Mouse (Mus musculus): ENCODE data around the gene E4f1. TPM values are rescaled to one million over a fixed set of nuclear protein-coding genes. Genes with fewer than 3 reads are reported as not detected.

The E4f1 gene
- polyA plus RNA-seq, 1 experiment from 2014 or later: 41.9 TPM

Other genes with a start within 250 kb of the E4f1 start
- gene Tedc2, start 249.5 kb downstream of the E4f1 start, polyA plus RNA-seq (2016; fragmentation: Nextera tagmentation; extraction: Ambion mirVana): 13.9 and 14.7 TPM in 2 replicates
- gene Ccnf, start 218.8 kb downstream of the E4f1 start, polyA plus RNA-seq (2016; fragmentation: Nextera tagmentation; extraction: Ambion mirVana): 76.5 and 77.3 TPM in 2 replicates
- gene Abca17, start 119.2 kb downstream of the E4f1 start, polyA plus RNA-seq (2016; fragmentation: Nextera tagmentation; extraction: Ambion mirVana): 0.41 TPM in 1 of 2 replicates, not detected in the other
- 19.2 and 21.2 TPM in 2 replicates for gene Abca3, start 118.4 kb downstream of the E4f1 start, polyA plus RNA-seq (2016; fragmentation: Nextera tagmentation; extraction: Ambion mirVana)
- 367 and 378 TPM in 2 replicates for gene Rnps1, start 55.7 kb downstream of the E4f1 start, polyA plus RNA-seq (2016; fragmentation: Nextera tagmentation; extraction: Ambion mirVana)
- gene Eci1, start 43.7 kb downstream of the E4f1 start, polyA plus RNA-seq (2016; fragmentation: Nextera tagmentation; extraction: Ambion mirVana): 53.7 and 68.0 TPM in 2 replicates
- gene Dnase1l2, start 27.2 kb downstream of the E4f1 start, polyA plus RNA-seq (2016; fragmentation: Nextera tagmentation; extraction: Ambion mirVana): 5.3 and 5.5 TPM in 2 replicates
- gene Pgp, start 79 bp upstream of the E4f1 start, polyA plus RNA-seq (2016; fragmentation: Nextera tagmentation; extraction: Ambion mirVana): 60.0 TPM in 2 replicates
- gene Bricd5, start 3.6 kb upstream of the E4f1 start, polyA plus RNA-seq (2016; fragmentation: Nextera tagmentation; extraction: Ambion mirVana): 0.34 TPM in 1 of 2 replicates, not detected in the other
- 37.0 TPM in 2 replicates for gene Mlst8, start 8.8 kb upstream of the E4f1 start, polyA plus RNA-seq (2016; fragmentation: Nextera tagmentation; extraction: Ambion mirVana)
- 20.2 and 23.0 TPM in 2 replicates for gene Caskin1, start 18.3 kb upstream of the E4f1 start, polyA plus RNA-seq (2016; fragmentation: Nextera tagmentation; extraction: Ambion mirVana)
- gene Traf7, start 57.6 kb upstream of the E4f1 start, polyA plus RNA-seq (2016; fragmentation: Nextera tagmentation; extraction: Ambion mirVana): 92.4 and 94.9 TPM in 2 replicates
- 1.9 and 2.2 TPM in 2 replicates for gene Rab26, start 63.9 kb upstream of the E4f1 start, polyA plus RNA-seq (2016; fragmentation: Nextera tagmentation; extraction: Ambion mirVana)
- gene Pkd1, start 79.5 kb upstream of the E4f1 start, polyA plus RNA-seq (2016; fragmentation: Nextera tagmentation; extraction: Ambion mirVana): 25.1 and 27.1 TPM in 2 replicates
- gene Tsc2, start 162.3 kb upstream of the E4f1 start, polyA plus RNA-seq (2016; fragmentation: Nextera tagmentation; extraction: Ambion mirVana): 82.2 and 89.6 TPM in 2 replicates
- gene Nthl1, start 162.4 kb upstream of the E4f1 start, polyA plus RNA-seq (2016; fragmentation: Nextera tagmentation; extraction: Ambion mirVana): 14.3 and 14.9 TPM in 2 replicates
- 26.4 and 33.8 TPM in 2 replicates for gene Slc9a3r2, start 180.0 kb upstream of the E4f1 start, polyA plus RNA-seq (2016; fragmentation: Nextera tagmentation; extraction: Ambion mirVana)
- not detected in 2 replicates for gene Npw, start 188.1 kb upstream of the E4f1 start, polyA plus RNA-seq (2016; fragmentation: Nextera tagmentation; extraction: Ambion mirVana)
- gene Zfp598, start 199.4 kb upstream of the E4f1 start, polyA plus RNA-seq (2016; fragmentation: Nextera tagmentation; extraction: Ambion mirVana): 23.5 and 25.0 TPM in 2 replicates
- 27.6 and 31.7 TPM in 2 replicates for gene Syngr3, start 219.6 kb upstream of the E4f1 start, polyA plus RNA-seq (2016; fragmentation: Nextera tagmentation; extraction: Ambion mirVana)
- 43.9 and 48.4 TPM in 2 replicates for gene Gfer, start 225.8 kb upstream of the E4f1 start, polyA plus RNA-seq (2016; fragmentation: Nextera tagmentation; extraction: Ambion mirVana)
- 1.7 and 2.2 TPM in 2 replicates for gene Noxo1, start 225.9 kb upstream of the E4f1 start, polyA plus RNA-seq (2016; fragmentation: Nextera tagmentation; extraction: Ambion mirVana)
- 86.8 and 97.6 TPM in 2 replicates for gene Tbl3, start 237.3 kb upstream of the E4f1 start, polyA plus RNA-seq (2016; fragmentation: Nextera tagmentation; extraction: Ambion mirVana)
- 0.24 TPM in 1 of 2 replicates, not detected in the other for gene Rnf151, start 247.8 kb upstream of the E4f1 start, polyA plus RNA-seq (2016; fragmentation: Nextera tagmentation; extraction: Ambion mirVana)
- gene Rps2, start 247.8 kb upstream of the E4f1 start, polyA plus RNA-seq (2016; fragmentation: Nextera tagmentation; extraction: Ambion mirVana): 892 and 929 TPM in 2 replicates

Data from midbrain, embryonic 12.5 days (tissue).